Mouse (Mus musculus): ENCODE measurements around the gene Pik3c2g.

GRCm38 (mm10) chr6:139719639-139720221, 132.7 kb downstream of the Pik3c2g start:
- no peak for TF ChIP-seq POLR2A (IDR thresholded peaks at IDR 0.05; ENCODE audit: insufficient read length, low read depth)
- TF ChIP-seq USF1 (IDR thresholded peaks at IDR 0.05; ENCODE audit: low read depth), result no peak
